Mouse (Mus musculus) erythroblast, adult 5-6 weeks (primary cell): ENCODE data around the gene Tfr2. TPM values are rescaled to one million over a fixed set of nuclear protein-coding genes. Genes with fewer than 3 reads are reported as not detected.

Experiments
- ATAC-seq: replicated peaks from 2 replicates; pipeline ENCODE4 v1.8.0; 2016; ENCODE audit warnings: moderate number of reproducible peaks, mild to moderate bottlenecking, moderate TSS enrichment, inconsistent platforms; ENCODE audit not compliant: poor library complexity, low FRiP score, severe bottlenecking
- total RNA-seq, 2 experiments: library from RNA; stranded (forward) in 1 of 2; stranded (reverse) in 1 of 2; fragments of 150-400 nt in 1 of 2; fragments of 200-764, 138-1000 nt in 1 of 2; gene quantifications; 2 replicates each; pipeline versions ENCODE4 v1.2.3 to v1.2.4; 2015 to 2017; ENCODE audit warnings: low replicate concordance in 2 of 2

Gene Tfr2
- total RNA-seq, 2 experiments from 2014 or later = 11.8 to 16.5 TPM

GRCm38 (mm10) chr5:137534762-137535161 lies 34.9 kb upstream of the Tfr2 start:
- no peak for ATAC-seq

- no peak for ATAC-seq
Observed at GRCm38 (mm10) chr5:137535318-137535717, 34.3 kb upstream of the Tfr2 start.

GRCm38 (mm10) chr5:137537461-137537860 lies 32.2 kb upstream of the Tfr2 start:
- no peak for ATAC-seq

GRCm38 (mm10) chr5:137539291-137539801 lies 30.3 kb upstream of the Tfr2 start:
- ATAC-seq = no peak

- no peak for ATAC-seq
Observed at GRCm38 (mm10) chr5:137540991-137541390, 28.6 kb upstream of the Tfr2 start.

- ATAC-seq = no peak
Observed at GRCm38 (mm10) chr5:137541768-137542540, 27.7 kb upstream of the Tfr2 start.

GRCm38 (mm10) chr5:137544926-137545325 lies 24.7 kb upstream of the Tfr2 start:
- no peak for ATAC-seq

- ATAC-seq = no peak
Observed at GRCm38 (mm10) chr5:137545596-137545995, 24.0 kb upstream of the Tfr2 start.

GRCm38 (mm10) chr5:137549840-137550239 lies 19.8 kb upstream of the Tfr2 start:
- ATAC-seq = no peak

GRCm38 (mm10) chr5:137551119-137551518 lies 18.5 kb upstream of the Tfr2 start:
- ATAC-seq = no peak

GRCm38 (mm10) chr5:137553000-137553399 lies 16.6 kb upstream of the Tfr2 start:
- ATAC-seq = no peak

- peak; percentile 50 for ATAC-seq
Observed at GRCm38 (mm10) chr5:137553411-137553837, 16.2 kb upstream of the Tfr2 start, which contains the start of gene Actl6b. Actl6b (plus strand) TSS chr5:137553517.

GRCm38 (mm10) chr5:137553898-137554297 lies 15.7 kb upstream of the Tfr2 start:
- 0 out of 2 replicates have a peak, but pooled peaks have one; percentile 21 for ATAC-seq

- no peak for ATAC-seq
Observed at GRCm38 (mm10) chr5:137561556-137561955, 8.1 kb upstream of the Tfr2 start.

- ATAC-seq = no peak
Observed at GRCm38 (mm10) chr5:137562965-137563364, 6.7 kb upstream of the Tfr2 start.

GRCm38 (mm10) chr5:137565744-137566143 lies 3.9 kb upstream of the Tfr2 start:
- no peak for ATAC-seq

- no peak for ATAC-seq
Observed at GRCm38 (mm10) chr5:137566416-137566815, 3.2 kb upstream of the Tfr2 start.

GRCm38 (mm10) chr5:137568223-137568798 lies 1.3 kb upstream of the Tfr2 start:
- no peak for ATAC-seq

- ATAC-seq = no peak
Observed at GRCm38 (mm10) chr5:137569031-137569430, 609 bp upstream of the Tfr2 start.

- ATAC-seq = no peak; the same call in 1 of the 2 replicates
Observed at GRCm38 (mm10) chr5:137570181-137570580, 541 bp downstream of the Tfr2 start.
